Mouse (Mus musculus) ES-E14 (cell line): Measurements from ENCODE around the gene Ap1g2. TPM values are rescaled to one million over a fixed set of nuclear protein-coding genes. Genes with fewer than 3 reads are reported as not detected.

Experiments
- DNase-seq: peaks from one replicate; pipeline ENCODE4 v3.0.0-alpha.2; 2013; ENCODE audit warnings: low read depth, low spot score
- H3K27ac ChIP-seq: 2 replicates; pipeline ENCODE4 v1.5.1; 2012; ENCODE audit warnings: low read depth, mild to moderate bottlenecking, low read length, moderate library complexity, mixed read lengths; ENCODE audit not compliant: poor library complexity, insufficient read depth, severe bottlenecking
- H3K36me3 ChIP-seq: 2 replicates; pipeline ENCODE4 v1.6.1; 2012; ENCODE audit warnings: mild to moderate bottlenecking, low read length, moderate library complexity, mixed read lengths; ENCODE audit not compliant: control insufficient read depth, poor library complexity, insufficient read depth, severe bottlenecking
- H3K4me1 ChIP-seq, 2 experiments: fragments of 150-350 bp in 1 of 2; sonication (generic) in 1 of 2; 2 replicates each; pipeline ENCODE4 v1.6.1; 2012; ENCODE audit warnings: low read length in 2 of 2, mild to moderate bottlenecking in 1 of 2, mixed read lengths in 1 of 2; ENCODE audit not compliant: control insufficient read depth in 2 of 2, insufficient read depth in 2 of 2, poor library complexity in 1 of 2
- H3K4me3 ChIP-seq, 2 experiments: fragments of 150-350 bp in 1 of 2; sonication (generic) in 1 of 2; 2 replicates each; pipeline ENCODE4 v1.5.1; 2012; ENCODE audit warnings: low read length in 2 of 2, low read depth in 1 of 2, mild to moderate bottlenecking in 1 of 2, mixed read lengths in 1 of 2; ENCODE audit not compliant: insufficient read depth in 1 of 2, poor library complexity in 1 of 2, severe bottlenecking in 1 of 2
- H3K9ac ChIP-seq: 2 replicates; pipeline ENCODE4 v1.6.1; 2012; ENCODE audit warnings: low read depth, mild to moderate bottlenecking, low read length, mixed read lengths; ENCODE audit not compliant: poor library complexity, insufficient read depth, severe bottlenecking
- H3K9me3 ChIP-seq: fragments of 150-350 bp; sonication (generic); 2 replicates; pipeline ENCODE4 v1.6.1; 2012; ENCODE audit warnings: low read depth, mild to moderate bottlenecking, low read length; ENCODE audit not compliant: control insufficient read depth, insufficient read depth
- CHD2 ChIP-seq: IDR thresholded peaks from 2 replicates; pipeline ENCODE4 v1.6.1; 2014; ENCODE audit warnings: mild to moderate bottlenecking, low read depth, low read length, inconsistent platforms
- HCFC1 ChIP-seq: IDR thresholded peaks from 2 replicates; pipeline ENCODE4 v1.6.1; 2012; ENCODE audit warnings: low read length, inconsistent platforms, borderline replicate concordance; ENCODE audit not compliant: insufficient read depth
- MAFK ChIP-seq: IDR thresholded peaks from 2 replicates; pipeline ENCODE4 v1.6.1; 2014; ENCODE audit warnings: mild to moderate bottlenecking, low read depth, low read length, inconsistent platforms; ENCODE audit not compliant: insufficient read depth
- ZC3H11A ChIP-seq: IDR thresholded peaks from 2 replicates; pipeline ENCODE4 v1.6.1; 2012; ENCODE audit warnings: low read depth, mild to moderate bottlenecking, inconsistent platforms, low read length, borderline replicate concordance
- ZNF384 ChIP-seq: IDR thresholded peaks from 2 replicates; pipeline ENCODE4 v1.6.1; 2012; ENCODE audit warnings: low read depth, low read length, inconsistent platforms
- in situ Hi-C, 2 experiments: fragments of 600-800 bp; cut with MboI; formaldehyde crosslinking; loops; one replicate each; pipeline ENCODE4 v1.15.1; 2025; ENCODE audit warnings: low sequenced_read_pairs in 2 of 2, inconsistent platforms in 1 of 2; ENCODE audit not compliant: unreplicated experiment in 2 of 2
- total RNA-seq: library from RNA; depleted of rRNA; stranded (reverse); fragments of 300-350 nt; gene quantifications from 2 replicates; pipeline ENCODE4 v1.2.3, GENCODE M21; 2012

The Ap1g2 gene
- total RNA-seq, 1 experiment: 5.9 TPM

GRCm38 (mm10) chr14:55081105-55081504, 25.3 kb downstream of the Ap1g2 start:
- Histone ChIP-seq H3K36me3 (peaks cover 2% of the 10 kb centered on the region; the same call in 1 of the 2 replicates), H3K4me3 (peak overlapping the region; percentile 11 to 12; a peak in 1 of 4 replicates), H3K4me1 (peaks cover 19% of the 10 kb centered on the region in 2 experiments), H3K9ac (no peak overlapping the region; the same call in 1 of the 2 replicates), H3K9me3 (no peaks in the 10 kb centered on the region), H3K27ac (no peak overlapping the region; the same call in 1 of the 2 replicates)
- in situ Hi-C loops: loop anchor here in 1 of 2 experiments (10.0 kb wide), 1 partner anchor 186 kb away; the partner anchor contains the start of gene Pabpn1
- DNase-seq: no peak
- TF ChIP-seq CHD2 (no peak), MAFK (no peak), ZC3H11A (no peak), HCFC1 (no peak)

GRCm38 (mm10) chr14:55079214-55079970, 27.0 kb downstream of the Ap1g2 start:
- H3K4me3 ChIP-seq: peak overlapping the region; percentile 52 to 65; a peak in 3 of 4 replicates
- H3K9me3 ChIP-seq: no peaks in the 10 kb centered on the region
- peak overlapping the region; percentile 93 for H3K27ac ChIP-seq
- peak; percentile 92 for DNase-seq
- H3K4me1 ChIP-seq: peaks cover 16 to 22% of the 10 kb centered on the region in 2 experiments
- peak; percentile 13; the same call in 1 of the 2 replicates for TF ChIP-seq ZC3H11A
- no peak for TF ChIP-seq ZNF384
- in situ Hi-C loops: no loop called here
- peaks cover 9% of the 10 kb centered on the region for H3K36me3 ChIP-seq
- peak overlapping the region; percentile 74; the same call in 1 of the 2 replicates for H3K9ac ChIP-seq

GRCm38 (mm10) chr14:55078366-55078989, 27.9 kb downstream of the Ap1g2 start:
- in situ Hi-C loops: no loop called here
- peak overlapping the region; percentile 93 for H3K27ac ChIP-seq
- H3K36me3 ChIP-seq: peaks cover 13% of the 10 kb centered on the region
- no peak for TF ChIP-seq MAFK
- no peak for TF ChIP-seq ZC3H11A
- no peak for TF ChIP-seq CHD2
- TF ChIP-seq ZNF384: no peak
- no peak for TF ChIP-seq HCFC1
- H3K4me1 ChIP-seq: peaks cover 16 to 28% of the 10 kb centered on the region in 2 experiments
- DNase-seq: no peak
- peak overlapping the region; percentile 52 to 65 for H3K4me3 ChIP-seq
- no peaks in the 10 kb centered on the region for H3K9me3 ChIP-seq
- peak overlapping the region; percentile 74 for H3K9ac ChIP-seq

GRCm38 (mm10) chr14:55077481-55078365, 28.7 kb downstream of the Ap1g2 start:
- peak; percentile 90 for DNase-seq
- in situ Hi-C loops: no loop called here
- H3K36me3 ChIP-seq: peaks cover 20% of the 10 kb centered on the region
- H3K9ac ChIP-seq: peak overlapping the region; percentile 74; the same call in 1 of the 2 replicates
- peaks cover 15 to 32% of the 10 kb centered on the region in 2 experiments for H3K4me1 ChIP-seq
- H3K27ac ChIP-seq: peak overlapping the region; percentile 93
- H3K9me3 ChIP-seq: no peaks in the 10 kb centered on the region
- TF ChIP-seq CHD2 (no peak), ZNF384 (no peak), ZC3H11A (no peak), HCFC1 (no peak), MAFK (no peak)
- peak overlapping the region; percentile 52 to 65 for H3K4me3 ChIP-seq
